Mouse (Mus musculus) embryonic fibroblast, embryonic 13.5 days (primary cell): ENCODE results near the gene Atp6v1fnb.
A peak's percentile ranks its signal among the peaks of the same experiment; 100 is the strongest.

Source experiments
- CTCF ChIP-seq: IDR thresholded peaks from 2 replicates; pipeline ENCODE4 v1.5.1; 2011; ENCODE audit warnings: mild to moderate bottlenecking, control low read depth, low read length, moderate library complexity, borderline replicate concordance; ENCODE audit not compliant: insufficient read depth
- POLR2A ChIP-seq: IDR thresholded peaks from 2 replicates; pipeline ENCODE4 v1.6.1; 2011; ENCODE audit warnings: low read depth, mild to moderate bottlenecking, control low read depth, low read length, moderate library complexity

DNA sequence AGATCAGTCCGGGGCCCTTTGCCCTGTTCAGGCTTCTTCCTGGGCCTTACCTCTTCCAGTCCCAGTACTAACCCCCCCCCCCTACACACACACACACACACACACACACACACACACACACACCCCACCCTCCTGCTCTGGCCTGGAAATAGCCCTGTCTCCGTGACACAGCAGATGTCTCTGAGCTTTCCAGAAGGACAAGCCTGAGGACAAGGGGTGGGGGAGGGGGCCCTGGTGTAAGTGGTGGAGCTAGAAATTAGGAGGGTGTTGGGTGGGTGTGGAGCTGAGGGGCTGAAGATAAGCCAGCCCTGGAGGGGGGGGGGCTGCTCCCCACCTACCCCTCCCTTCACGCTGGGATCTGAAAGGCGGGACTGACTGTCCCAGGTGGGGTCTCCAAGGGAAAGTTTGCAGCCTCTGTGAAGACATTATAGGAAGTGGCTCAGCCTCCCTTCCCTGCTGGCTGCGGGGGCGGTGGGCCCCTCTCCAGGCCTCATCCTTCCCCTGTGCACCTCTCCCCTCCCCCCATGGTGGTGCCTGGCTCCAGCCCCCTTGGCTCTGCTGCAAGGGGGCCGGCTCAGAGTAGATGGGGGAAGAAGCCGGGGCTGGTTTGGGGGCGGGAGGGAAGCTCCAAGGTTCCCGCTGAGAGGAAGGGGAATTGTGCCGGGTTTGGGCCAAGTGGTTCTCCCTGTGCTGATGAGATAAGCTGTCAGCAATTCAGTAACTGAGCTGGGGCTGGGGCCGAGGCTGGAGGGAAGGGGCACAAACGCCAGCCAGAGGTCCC is 36.1 kb upstream of the Atp6v1fnb start:
- TF ChIP-seq CTCF (no peak), POLR2A (peak; percentile 38; the same call in 1 of the 2 replicates)
